ENCODE assay signal across 8 mouse cellular contexts in genomic region chr10:99262319-99262866, GRCm38 (mm10). TPM values are rescaled to one million over a fixed set of nuclear protein-coding genes. Genes with fewer than 3 reads are reported as not detected.
DNase-seq lines count a peak whose midpoint lies in the region; ATAC-seq and TF ChIP-seq lines count a peak whose summit lies in the region.

No protein-coding gene starts in this region.

- peak in 1 of 2 experiments; percentile 39 for DNase-seq in left cerebral cortex, adult 2 months (ENCODE audit: extremely low spot score in 1 of 2, low spot score in 2 of 2)
- no peak for DNase-seq in left cerebral cortex, adult 18-20 months (ENCODE audit: low spot score in 2 of 2)
- DNase-seq in heart, postnatal 0 days (ENCODE audit: low spot score): peak; percentile 49
- DNase-seq in lung, postnatal 14 days: peak; percentile 23
- DNase-seq in frontal cortex, postnatal 36 days (ENCODE audit: low spot score in 2 of 2): no peak
- DNase-seq in embryo, embryonic 10 days (ENCODE audit: low spot score): no peak
- DNase-seq in right cerebral cortex, postnatal 25 days: no peak

- H3K36me3 ChIP-seq in heart, postnatal 0 days (replicated peaks; ENCODE audit: control insufficient read depth, insufficient read depth, low read length): peaks cover 11% of the 10 kb centered on the region

- peak overlapping the region; percentile 97 for H3K27ac ChIP-seq in left cerebral cortex, adult 2 months
- H3K27ac ChIP-seq in brown adipose tissue, adult 24 weeks (replicated peaks; ENCODE audit: low read depth, low read length): peak overlapping the region; percentile 98
- peak overlapping the region; percentile 99 for H3K27ac ChIP-seq in heart, postnatal 0 days (ENCODE audit: low read depth)

- WGBS in heart, postnatal 0 days: under 1% methylated on average over 20 of the region's 20 CpGs

- ATAC-seq in heart, postnatal 0 days (ENCODE audit: insufficient read depth, low read depth): 0 out of 2 replicates have a peak, but pooled peaks have one; percentile 6

- intact Hi-C loops in left cerebral cortex, adult 2 months (cut with DNase I): loop anchor here (2.0 to 5.0 kb wide), 9 partner anchors 48 to 355 kb away; partner anchors contain the start of genes Galnt4 and Poc1b

- peaks cover 5% of the 10 kb centered on the region for H3K4me1 ChIP-seq in brown adipose tissue, adult 24 weeks (ENCODE audit: control insufficient read depth, insufficient read depth, insufficient read length, low read length)
- H3K4me1 ChIP-seq in heart, postnatal 0 days (ENCODE audit: control insufficient read depth, insufficient read depth): peaks cover 19% of the 10 kb centered on the region; the same call in 1 of the 2 replicates

- H3K4me2 ChIP-seq in heart, postnatal 0 days (ENCODE audit: low read depth, low read length): peak overlapping the region; percentile 95

- peak overlapping the region; percentile 82 for H3K4me3 ChIP-seq in left cerebral cortex, adult 2 months
- peak overlapping the region; percentile 82 for H3K4me3 ChIP-seq in brown adipose tissue, adult 24 weeks (ENCODE audit: insufficient read depth, low read depth, low read length)
- H3K4me3 ChIP-seq in heart, postnatal 0 days (ENCODE audit: low read depth, low read length): peak overlapping the region; percentile 92

- H3K9ac ChIP-seq in heart, postnatal 0 days (replicated peaks; ENCODE audit: low read depth, low read length): peak overlapping the region; percentile 87

- no peaks in the 10 kb centered on the region for H3K27me3 ChIP-seq in heart, postnatal 0 days (ENCODE audit: control insufficient read depth, insufficient read depth, low read length)

- H3K9me3 ChIP-seq in heart, postnatal 0 days (replicated peaks; ENCODE audit: control insufficient read depth, low read length): no peaks in the 10 kb centered on the region

- TF ChIP-seq EP300 in heart, postnatal 0 days (IDR thresholded peaks at IDR 0.05; ENCODE audit: low read depth): no peak

- no peak for TF ChIP-seq CTCF in left cerebral cortex, adult 2 months (IDR thresholded peaks at IDR 0.05)
- TF ChIP-seq CTCF in heart, postnatal 0 days (IDR thresholded peaks at IDR 0.05; ENCODE audit: low read depth): no peak

RNA-seq across cellular contexts. Expression of gene Dusp6, which starts 0.6 kb away (rescaled TPM):
- 100 to 1,000 TPM; 101 to 116 TPM for total RNA-seq in left cerebral cortex, adult 2 months (2021)
- total RNA-seq in left cerebral cortex, adult 18-20 months (2021): 100 to 1,000 TPM; 103 to 116 TPM
- 47.6 and 47.7 TPM in 2 replicates for polyA plus RNA-seq in brown adipose tissue, adult 24 weeks (2012; ENCODE audit: insufficient read depth, insufficient read length, missing spikeins)
- total RNA-seq in heart, postnatal 0 days (2014; rRNA removed; ENCODE audit: low replicate concordance): 59.8 and 73.6 TPM in 2 replicates
- polyA plus RNA-seq in heart, postnatal 0 days (2015; fragmentation: Nextera tagmentation; extraction: Ambion mirVana): 23.2 and 25.8 TPM in 2 replicates

Comparison
In these comparisons a context has a peak if more than half of its experiments do, and no peak if none do; other contexts are left out.
1. DNase-seq: peak in heart, postnatal 0 days (single experiment) and lung, postnatal 14 days (single experiment); none in left cerebral cortex, adult 18-20 months (0 of 2), frontal cortex, postnatal 36 days (0 of 2), embryo, embryonic 10 days (single experiment) and right cerebral cortex, postnatal 25 days (single experiment).
2. Peak in every context shown above with its lines, with median percentiles within 50 percentile points of each other: H3K27ac ChIP-seq and H3K4me3 ChIP-seq.